Mouse (Mus musculus): ENCODE data around the gene Hmcn2.

The Hmcn2 gene

GRCm38 (mm10) chr2:31416968-31417367 is 102.8 kb downstream of the Hmcn2 start:
- DNase-seq (ENCODE audit: low read depth) = no peak

GRCm38 (mm10) chr2:31418021-31418420 is 103.8 kb downstream of the Hmcn2 start:
- no peak for DNase-seq (ENCODE audit: low read depth)

- no peak for DNase-seq (ENCODE audit: low read depth)
Observed at GRCm38 (mm10) chr2:31418571-31418970, 104.4 kb downstream of the Hmcn2 start.

- peak; percentile 13 for DNase-seq (ENCODE audit: low read depth)
Observed at GRCm38 (mm10) chr2:31420914-31421313, 106.7 kb downstream of the Hmcn2 start.

- no peak for DNase-seq (ENCODE audit: low read depth)
Observed at GRCm38 (mm10) chr2:31422576-31422975, 108.4 kb downstream of the Hmcn2 start.

- DNase-seq (ENCODE audit: low read depth) = no peak
Observed at GRCm38 (mm10) chr2:31431477-31431876, 117.3 kb downstream of the Hmcn2 start.

GRCm38 (mm10) chr2:31434746-31435145 is 120.5 kb downstream of the Hmcn2 start:
- DNase-seq (ENCODE audit: low read depth) = no peak

GRCm38 (mm10) chr2:31435567-31435966 is 121.4 kb downstream of the Hmcn2 start:
- DNase-seq (ENCODE audit: low read depth) = peak; percentile 51

- DNase-seq (ENCODE audit: low read depth) = no peak
Observed at GRCm38 (mm10) chr2:31437480-31438245, 123.4 kb downstream of the Hmcn2 start.

GRCm38 (mm10) chr2:31439576-31439975 is 125.4 kb downstream of the Hmcn2 start:
- DNase-seq (ENCODE audit: low read depth) = no peak

- peak; percentile 78 for DNase-seq (ENCODE audit: low read depth)
Observed at GRCm38 (mm10) chr2:31442480-31443160, 128.4 kb downstream of the Hmcn2 start.

- peak; percentile 17 for DNase-seq (ENCODE audit: low read depth)
Observed at GRCm38 (mm10) chr2:31446036-31446435, 131.8 kb downstream of the Hmcn2 start.

- DNase-seq (ENCODE audit: low read depth) = no peak
Observed at GRCm38 (mm10) chr2:31446456-31446855, 132.2 kb downstream of the Hmcn2 start.

GRCm38 (mm10) chr2:31447536-31447935 is 133.3 kb downstream of the Hmcn2 start:
- peak; percentile 67 for DNase-seq (ENCODE audit: low read depth)

- DNase-seq (ENCODE audit: low read depth) = no peak
Observed at GRCm38 (mm10) chr2:31448756-31449440, 134.7 kb downstream of the Hmcn2 start.

- DNase-seq (ENCODE audit: low read depth) = no peak
Observed at GRCm38 (mm10) chr2:31449441-31449815, 135.2 kb downstream of the Hmcn2 start.

- no peak for DNase-seq (ENCODE audit: low read depth)
Observed at GRCm38 (mm10) chr2:31449902-31450301, 135.7 kb downstream of the Hmcn2 start.

- DNase-seq (ENCODE audit: low read depth) = no peak
Observed at GRCm38 (mm10) chr2:31450661-31451060, 136.4 kb downstream of the Hmcn2 start.

GRCm38 (mm10) chr2:31451530-31451929 is 137.3 kb downstream of the Hmcn2 start:
- DNase-seq (ENCODE audit: low read depth) = no peak

GRCm38 (mm10) chr2:31453011-31453410 is 138.8 kb downstream of the Hmcn2 start:
- DNase-seq (ENCODE audit: low read depth) = no peak

GRCm38 (mm10) chr2:31453559-31454177 is 139.5 kb downstream of the Hmcn2 start:
- no peak for DNase-seq (ENCODE audit: low read depth)

GRCm38 (mm10) chr2:31454280-31454679 is 140.1 kb downstream of the Hmcn2 start:
- peak; percentile 24 for DNase-seq (ENCODE audit: low read depth)

Data from 416B (cell line).